Mouse (Mus musculus) cerebellum, postnatal 4 days (tissue): ENCODE measurements around the gene Tbx3.

Experiments used
- DNase-seq, 2 experiments: peaks; one replicate each; pipeline ENCODE4 v3.0.0; 2022; ENCODE audit warnings: low spot score in 2 of 2, mixed read lengths in 1 of 2

Tbx3 gene

GRCm38 (mm10) chr5:119661474-119661873 lies 9.0 kb upstream of the Tbx3 start:
- no peak for DNase-seq

GRCm38 (mm10) chr5:119662326-119662725 lies 8.1 kb upstream of the Tbx3 start:
- no peak for DNase-seq

GRCm38 (mm10) chr5:119662731-119663130 lies 7.7 kb upstream of the Tbx3 start:
- DNase-seq: no peak

GRCm38 (mm10) chr5:119663241-119663640 lies 7.2 kb upstream of the Tbx3 start:
- DNase-seq: no peak

- no peak for DNase-seq
Observed at GRCm38 (mm10) chr5:119663747-119664146, 6.7 kb upstream of the Tbx3 start.

- no peak for DNase-seq
Observed at GRCm38 (mm10) chr5:119665739-119666138, 4.7 kb upstream of the Tbx3 start.

GRCm38 (mm10) chr5:119667356-119667940 lies 3.0 kb upstream of the Tbx3 start:
- no peak for DNase-seq

GRCm38 (mm10) chr5:119668191-119668912 lies 2.1 kb upstream of the Tbx3 start:
- no peak for DNase-seq

GRCm38 (mm10) chr5:119668913-119669411 lies 1.5 kb upstream of the Tbx3 start:
- DNase-seq: no peak

GRCm38 (mm10) chr5:119669741-119670565 lies 516 bp upstream of the Tbx3 start:
- DNase-seq: no peak

- DNase-seq: no peak
Observed at GRCm38 (mm10) chr5:119671124-119671801, 794 bp downstream of the Tbx3 start.

- no peak for DNase-seq
Observed at GRCm38 (mm10) chr5:119671965-119672347, 1.5 kb downstream of the Tbx3 start.

- DNase-seq: no peak
Observed at GRCm38 (mm10) chr5:119672348-119672983, 2.0 kb downstream of the Tbx3 start.

- no peak for DNase-seq
Observed at GRCm38 (mm10) chr5:119672984-119673600, 2.6 kb downstream of the Tbx3 start.

- DNase-seq: no peak
Observed at GRCm38 (mm10) chr5:119673716-119674605, 3.5 kb downstream of the Tbx3 start.

GRCm38 (mm10) chr5:119674606-119675330 lies 4.3 kb downstream of the Tbx3 start:
- DNase-seq: no peak

GRCm38 (mm10) chr5:119676245-119676644 lies 5.8 kb downstream of the Tbx3 start:
- DNase-seq: no peak

GRCm38 (mm10) chr5:119678516-119678915 lies 8.0 kb downstream of the Tbx3 start:
- no peak for DNase-seq

- DNase-seq: no peak
Observed at GRCm38 (mm10) chr5:119679084-119679483, 8.6 kb downstream of the Tbx3 start.
